Mouse (Mus musculus): Measurements from ENCODE around the gene Ar. TPM values are rescaled to one million over a fixed set of nuclear protein-coding genes. Genes with fewer than 3 reads are reported as not detected.

The Ar gene
- 10 to 100 TPM; 15.6 to 21.8 (median 17.9) TPM for total RNA-seq (2022)

- DNase-seq (ENCODE audit: low spot score in 2 of 2): peak; percentile 15 to 51
These were observed at the start of gene Ar for GRCm38 (mm10) chrX:98148531-98149342. TSS of gene Ar (plus strand) at chrX:98148769.

GRCm38 (mm10) chrX:98149724-98150392 is 1.3 kb downstream of the Ar start:
- peak; percentile 2 to 31 for DNase-seq (ENCODE audit: low spot score in 2 of 2)

- peak in 1 of 2 experiments; percentile 4 for DNase-seq (ENCODE audit: low spot score in 2 of 2)
These were observed 2.0 kb downstream of the Ar start for GRCm38 (mm10) chrX:98150393-98151119.

GRCm38 (mm10) chrX:98189759-98190158 is 41.2 kb downstream of the Ar start:
- no peak for DNase-seq (ENCODE audit: low spot score in 2 of 2)

GRCm38 (mm10) chrX:98205766-98206165 is 57.2 kb downstream of the Ar start:
- DNase-seq (ENCODE audit: low spot score in 2 of 2): no peak

- DNase-seq (ENCODE audit: low spot score in 2 of 2): no peak
These were observed 58.6 kb downstream of the Ar start for GRCm38 (mm10) chrX:98207166-98207565.

GRCm38 (mm10) chrX:98216103-98216502 is 67.5 kb downstream of the Ar start:
- DNase-seq (ENCODE audit: low spot score in 2 of 2): no peak

- DNase-seq (ENCODE audit: low spot score in 2 of 2): no peak
These were observed 90.4 kb downstream of the Ar start for GRCm38 (mm10) chrX:98239011-98239410.

GRCm38 (mm10) chrX:98245108-98245507 is 96.5 kb downstream of the Ar start:
- no peak for DNase-seq (ENCODE audit: low spot score in 2 of 2)

- no peak for DNase-seq (ENCODE audit: low spot score in 2 of 2)
These were observed 99.8 kb downstream of the Ar start for GRCm38 (mm10) chrX:98248363-98248762.

- DNase-seq (ENCODE audit: low spot score in 2 of 2): no peak
These were observed 111.1 kb downstream of the Ar start for GRCm38 (mm10) chrX:98259620-98260019.

GRCm38 (mm10) chrX:98265755-98266154 is 117.2 kb downstream of the Ar start:
- no peak for DNase-seq (ENCODE audit: low spot score in 2 of 2)

GRCm38 (mm10) chrX:98271361-98271760 is 122.8 kb downstream of the Ar start:
- DNase-seq (ENCODE audit: low spot score in 2 of 2): no peak

- DNase-seq (ENCODE audit: low spot score in 2 of 2): no peak
These were observed 143.2 kb downstream of the Ar start for GRCm38 (mm10) chrX:98291763-98292162.

- no peak for DNase-seq (ENCODE audit: low spot score in 2 of 2)
These were observed 152.1 kb downstream of the Ar start for GRCm38 (mm10) chrX:98300685-98301084.

GRCm38 (mm10) chrX:98301924-98302323 is 153.4 kb downstream of the Ar start:
- no peak for DNase-seq (ENCODE audit: low spot score in 2 of 2)

GRCm38 (mm10) chrX:98315961-98316360 is 167.4 kb downstream of the Ar start:
- no peak for DNase-seq (ENCODE audit: low spot score in 2 of 2)

GRCm38 (mm10) chrX:98317483-98317882 is 168.9 kb downstream of the Ar start:
- no peak for DNase-seq (ENCODE audit: low spot score in 2 of 2)

GRCm38 (mm10) chrX:98323105-98323504 is 174.5 kb downstream of the Ar start:
- no peak for DNase-seq (ENCODE audit: low spot score in 2 of 2)

GRCm38 (mm10) chrX:98347481-98347880 is 198.9 kb downstream of the Ar start:
- DNase-seq (ENCODE audit: low spot score in 2 of 2): no peak

- peak; percentile 49 to 68 for DNase-seq (ENCODE audit: low spot score in 2 of 2)
These were observed 199.5 kb downstream of the Ar start for GRCm38 (mm10) chrX:98348036-98348435.
